Mouse (Mus musculus): ENCODE data around the gene Spaar.

DNA sequence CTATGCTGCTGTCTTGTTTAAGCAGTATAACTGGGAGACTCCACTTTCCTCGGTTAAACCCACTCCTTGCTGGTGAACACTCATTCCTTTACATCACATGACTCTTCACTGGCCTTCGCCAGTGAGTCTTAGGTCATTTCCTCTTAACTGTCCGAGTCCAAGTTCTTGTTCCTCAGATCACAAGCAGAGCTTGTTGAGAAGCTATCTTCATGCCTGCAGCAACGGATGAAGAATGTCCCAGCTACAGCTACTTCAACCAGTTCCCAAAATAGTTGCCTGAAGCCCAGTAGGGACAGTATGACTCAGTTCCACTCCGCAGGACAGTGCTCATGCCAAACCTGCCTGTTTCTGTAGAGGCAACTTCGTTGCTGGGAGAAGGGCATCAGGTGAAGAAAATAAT lies 27.4 kb downstream of the Spaar start:
- TF ChIP-seq POLR2A (IDR thresholded peaks at IDR 0.05; ENCODE audit: insufficient read length, low read depth): no peak
- no peak for TF ChIP-seq MAX (IDR thresholded peaks at IDR 0.05; ENCODE audit: low read depth)
- TF ChIP-seq MYOD1 (IDR thresholded peaks at IDR 0.05; ENCODE audit: control insufficient read depth in 1 of 3, insufficient read length in 2 of 3, low read depth in 2 of 3): no peak
- TF ChIP-seq TCF3 (IDR thresholded peaks at IDR 0.05; ENCODE audit: insufficient read length, low read depth): no peak
- TF ChIP-seq REST (IDR thresholded peaks at IDR 0.05; ENCODE audit: insufficient read depth, insufficient read length): no peak
- TF ChIP-seq USF1 (IDR thresholded peaks at IDR 0.05; ENCODE audit: low read depth): no peak
- no peak for TF ChIP-seq CEBPB (IDR thresholded peaks at IDR 0.05; ENCODE audit: insufficient read depth, poor library complexity, severe bottlenecking)
- TF ChIP-seq E2F4 (IDR thresholded peaks at IDR 0.05; ENCODE audit: insufficient read depth): no peak

Measured in myocyte (in vitro differentiated cells).